Mouse (Mus musculus) CD8-positive naive resting alpha-beta T cell, adult 2 months (primary cell): ENCODE data around the gene Fam169b.
"Not testable (repeated sequence)": the region's sequence is repeated elsewhere in the genome, so short reads cannot be mapped to it uniquely, and the experiment has no call there.

Source experiments
- DNase-seq, 2 experiments: peaks; one replicate each; pipeline ENCODE4 v3.0.0; 2022; ENCODE audit warnings: low read depth in 2 of 2, low spot score in 2 of 2

Fam169b gene

GRCm38 (mm10) chr7:68264028-68264453 lies 9.6 kb upstream of the Fam169b start, which contains the start of gene Pgpep1l:
Gene Pgpep1l, minus strand, starts transcription at chr7:68264233.
- peak in 1 of 2 experiments; percentile 32 for DNase-seq

- peak; percentile 85 to 86 for DNase-seq
These were observed 9.1 kb upstream of the Fam169b start for GRCm38 (mm10) chr7:68264531-68264930.

GRCm38 (mm10) chr7:68265391-68265790 lies 8.2 kb upstream of the Fam169b start:
- no peak for DNase-seq

GRCm38 (mm10) chr7:68266691-68267090 lies 6.9 kb upstream of the Fam169b start:
- DNase-seq, result no peak

- no peak for DNase-seq
These were observed 3.1 kb upstream of the Fam169b start for GRCm38 (mm10) chr7:68270551-68270950.

- DNase-seq, result no peak
These were observed 1.8 kb upstream of the Fam169b start for GRCm38 (mm10) chr7:68271816-68272215.

GRCm38 (mm10) chr7:68272607-68273006 lies 1.0 kb upstream of the Fam169b start:
- no peak for DNase-seq

GRCm38 (mm10) chr7:68274218-68274617 lies 579 bp downstream of the Fam169b start:
- DNase-seq, result no peak

GRCm38 (mm10) chr7:68274951-68275350 lies 1.3 kb downstream of the Fam169b start:
- no peak for DNase-seq

- peak; percentile 58 to 65 for DNase-seq
These were observed 1.8 kb downstream of the Fam169b start for GRCm38 (mm10) chr7:68275445-68275837.

GRCm38 (mm10) chr7:68275838-68276731 lies 2.4 kb downstream of the Fam169b start:
- DNase-seq, result peak; percentile 67 to 73

GRCm38 (mm10) chr7:68277054-68277896 lies 3.6 kb downstream of the Fam169b start:
- peak; percentile 47 to 50 for DNase-seq

GRCm38 (mm10) chr7:68277897-68278270 lies 4.2 kb downstream of the Fam169b start:
- no peak for DNase-seq

- DNase-seq, result no peak
These were observed 4.7 kb downstream of the Fam169b start for GRCm38 (mm10) chr7:68278385-68278784.

- DNase-seq, result peak; percentile 64 to 67
These were observed 5.3 kb downstream of the Fam169b start for GRCm38 (mm10) chr7:68278908-68279307.

- DNase-seq, result no peak
These were observed 5.8 kb downstream of the Fam169b start for GRCm38 (mm10) chr7:68279481-68279880.

- peak; percentile 49 to 59 for DNase-seq
These were observed 6.8 kb downstream of the Fam169b start for GRCm38 (mm10) chr7:68280352-68280869.

GRCm38 (mm10) chr7:68281341-68281740 lies 7.7 kb downstream of the Fam169b start:
- peak; percentile 49 to 52 for DNase-seq

GRCm38 (mm10) chr7:68282304-68283132 lies 8.9 kb downstream of the Fam169b start:
- peak in 1 of 2 experiments; percentile 42 for DNase-seq

- not testable (repeated sequence) for DNase-seq
These were observed 9.5 kb downstream of the Fam169b start for GRCm38 (mm10) chr7:68283133-68283520.

GRCm38 (mm10) chr7:68283776-68284175 lies 10.1 kb downstream of the Fam169b start:
- peak; percentile 69 to 71 for DNase-seq
